Comparison of ENCODE assay signal across 9 mouse cellular contexts in the genomic region with DNA sequence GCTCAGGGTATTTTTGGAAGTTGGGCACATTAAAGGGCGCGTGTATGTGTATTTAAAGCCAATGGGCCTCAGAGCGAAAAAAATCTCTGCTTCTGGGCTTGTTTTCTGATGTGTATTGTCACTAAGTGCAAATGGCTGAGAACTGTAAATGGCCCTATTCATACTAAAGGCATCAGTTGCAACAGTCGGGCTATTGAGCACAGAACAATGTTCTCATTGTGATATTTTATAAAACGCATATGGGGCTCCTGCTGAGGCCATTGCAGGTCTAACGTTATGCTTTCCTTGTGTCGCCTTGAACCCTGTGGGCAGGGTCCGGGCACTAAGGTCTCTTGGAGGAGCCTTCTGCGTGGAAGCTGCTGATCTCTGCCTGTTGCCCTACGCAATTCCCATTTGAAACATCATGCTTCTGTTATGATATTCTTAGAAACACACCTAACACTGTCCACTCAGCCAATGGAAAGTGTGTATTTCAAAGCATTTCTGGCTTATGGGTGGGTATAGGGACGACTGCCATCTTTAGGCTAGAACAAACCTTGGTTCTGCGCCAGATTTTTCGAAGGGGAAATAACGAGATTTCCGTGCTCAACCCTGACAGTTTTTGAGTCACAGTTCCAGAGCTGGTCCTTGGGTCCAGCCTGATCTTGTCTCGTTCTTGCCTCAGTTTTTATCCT. TPM values are rescaled to one million over a fixed set of nuclear protein-coding genes. Genes with fewer than 3 reads are reported as not detected.
A peak's percentile ranks its signal among the peaks of the same experiment; 100 is the strongest.
DNase-seq lines count a peak whose midpoint lies in the region; ATAC-seq and TF ChIP-seq lines count a peak whose summit lies in the region.
"Had no signal": no experiment of that assay in that cellular context is flagged by ENCODE, and none has a peak within 500 bp of the region (broad histone marks: within the 10 kb centered on the region; RNA-seq: fewer than 3 reads in every experiment).

No protein-coding gene starts in this region.

- no peak overlapping the region for H3K4me3 ChIP-seq in forebrain, embryonic 11.5 days (ENCODE audit: low read depth, low read length)
- H3K4me3 ChIP-seq in limb, embryonic 15.5 days = peak overlapping the region; percentile 19

- no peak for TF ChIP-seq CTCF in brain, embryonic 14.5 days (IDR thresholded peaks at IDR 0.05; ENCODE audit: borderline replicate concordance, extremely low read depth, insufficient read depth, insufficient read length)

- H3K4me1 ChIP-seq in forebrain, embryonic 11.5 days (replicated peaks; ENCODE audit: control insufficient read depth, insufficient read depth, low read length) = peaks cover 6% of the 10 kb centered on the region
- peaks cover 27% of the 10 kb centered on the region for H3K4me1 ChIP-seq in limb, embryonic 15.5 days

- H3K27ac ChIP-seq in forebrain, embryonic 11.5 days (ENCODE audit: low read depth, low read length) = no peak overlapping the region
- H3K27ac ChIP-seq in limb, embryonic 15.5 days = no peak overlapping the region
- H3K27ac ChIP-seq: macrophage had no signal

- DNase-seq in layer of hippocampus, adult 11-12 months (ENCODE audit: low spot score) = peak; percentile 69
- no peak for DNase-seq in layer of hippocampus, adult 8-10 months (ENCODE audit: low spot score in 2 of 2)
- peak; percentile 40 for DNase-seq in brain, embryonic 14.5 days (ENCODE audit: low read depth)
- no peak for DNase-seq in forebrain, embryonic 11.5 days (ENCODE audit: low spot score)
- no peak for DNase-seq in cerebellum, adult 9-11 months
- no peak for DNase-seq in adipocyte (ENCODE audit: low spot score)
- DNase-seq in c-Kit-positive CD71-positive TER-119-positive erythroid progenitor cells, embryonic 14.5 days (ENCODE audit: low spot score) = no peak

- TF ChIP-seq POLR2A in brain, embryonic 14.5 days (IDR thresholded peaks at IDR 0.05; ENCODE audit: borderline replicate concordance, extremely low read depth, insufficient read depth, insufficient read length, poor library complexity, severe bottlenecking) = no peak

- WGBS in forebrain, embryonic 11.5 days = 32% methylated on average over 16 of the region's 16 CpGs
- 29% methylated on average over 16 of the region's 16 CpGs for WGBS in limb, embryonic 15.5 days

- H3K4me2 ChIP-seq in forebrain, embryonic 11.5 days (ENCODE audit: low read depth, low read length, severe bottlenecking) = peak overlapping the region; percentile 50; the same call in 1 of the 2 replicates
- H3K4me2 ChIP-seq in limb, embryonic 15.5 days = peak overlapping the region; percentile 44

- no peak for ATAC-seq in forebrain, embryonic 11.5 days (replicated peaks; ENCODE audit: low FRiP score)
- ATAC-seq in limb, embryonic 15.5 days (ENCODE audit: insufficient number of reproducible peaks, low FRiP score, low TSS enrichment, low read depth) = no peak

- no peaks in the 10 kb centered on the region for H3K36me3 ChIP-seq in forebrain, embryonic 11.5 days (ENCODE audit: control insufficient read depth, insufficient read depth, low read length)
- no peaks in the 10 kb centered on the region for H3K36me3 ChIP-seq in limb, embryonic 15.5 days

- H3K9ac ChIP-seq in forebrain, embryonic 11.5 days (ENCODE audit: low read length) = no peak overlapping the region
- H3K9ac ChIP-seq in limb, embryonic 15.5 days = no peak overlapping the region

- H3K27me3 ChIP-seq in forebrain, embryonic 11.5 days (ENCODE audit: control insufficient read depth, insufficient read depth, low read length) = peaks cover 23% of the 10 kb centered on the region
- peaks cover 50% of the 10 kb centered on the region for H3K27me3 ChIP-seq in limb, embryonic 15.5 days

- peaks cover 3% of the 10 kb centered on the region; the same call in 1 of the 2 replicates for H3K9me3 ChIP-seq in forebrain, embryonic 11.5 days (ENCODE audit: control insufficient read depth, low read length)
- no peaks in the 10 kb centered on the region for H3K9me3 ChIP-seq in limb, embryonic 15.5 days

RNA-seq across cellular contexts. Expression of a gene that starts 0.8 kb away (rescaled TPM):
- total RNA-seq in layer of hippocampus, adult 8-10 months (2022) = under 1 TPM in 1 of 4 experiments, not detected in 3; 0.69 TPM
- not detected in 2 replicates for polyA plus RNA-seq in brain, embryonic 14.5 days (2012; rRNA removed)
- polyA plus RNA-seq in forebrain, embryonic 11.5 days (2014; fragmentation: Nextera tagmentation; extraction: Ambion mirVana) = not detected in 2 replicates
- polyA plus RNA-seq in limb, embryonic 15.5 days (2015; fragmentation: Nextera tagmentation; extraction: Ambion mirVana) = not detected in 2 replicates
- polyA plus RNA-seq: macrophage had no signal

RNA-seq across cellular contexts. Expression of a gene that starts 10.5 kb away (rescaled TPM):
- 1 to 10 TPM; 1.8 to 4.9 (median 2.8) TPM for total RNA-seq in layer of hippocampus, adult 8-10 months (2022)
- polyA plus RNA-seq in brain, embryonic 14.5 days (2012; rRNA removed) = not detected in 2 replicates
- not detected in 2 replicates for polyA plus RNA-seq in forebrain, embryonic 11.5 days (2014; fragmentation: Nextera tagmentation; extraction: Ambion mirVana)
- polyA plus RNA-seq in limb, embryonic 15.5 days (2015; fragmentation: Nextera tagmentation; extraction: Ambion mirVana) = not detected in 2 replicates
- polyA plus RNA-seq: macrophage had no signal

RNA-seq across cellular contexts. Expression of a gene that starts 10.6 kb away (rescaled TPM):
- total RNA-seq in layer of hippocampus, adult 8-10 months (2022) = 100 to 1,000 TPM in 2 of 4 experiments, 10 to 100 TPM in 2; 91.6 to 119 (median 104) TPM
- polyA plus RNA-seq in brain, embryonic 14.5 days (2012; rRNA removed) = 1.1 and 1.6 TPM in 2 replicates
- 0.76 and 0.77 TPM in 2 replicates for polyA plus RNA-seq in forebrain, embryonic 11.5 days (2014; fragmentation: Nextera tagmentation; extraction: Ambion mirVana)
- 0.21 and 0.28 TPM in 2 replicates for polyA plus RNA-seq in limb, embryonic 15.5 days (2015; fragmentation: Nextera tagmentation; extraction: Ambion mirVana)
- polyA plus RNA-seq: macrophage had no signal

RNA-seq across cellular contexts. Expression of a gene that starts 12.4 kb away (rescaled TPM):
- total RNA-seq in layer of hippocampus, adult 8-10 months (2022) = 1 to 10 TPM; 4.7 to 5.9 (median 5.1) TPM
- 2.4 and 2.9 TPM in 2 replicates for polyA plus RNA-seq in brain, embryonic 14.5 days (2012; rRNA removed)
- 1.1 and 1.8 TPM in 2 replicates for polyA plus RNA-seq in forebrain, embryonic 11.5 days (2014; fragmentation: Nextera tagmentation; extraction: Ambion mirVana)
- 4.4 and 4.6 TPM in 2 replicates for polyA plus RNA-seq in limb, embryonic 15.5 days (2015; fragmentation: Nextera tagmentation; extraction: Ambion mirVana)
- polyA plus RNA-seq: macrophage had no signal

RNA-seq across cellular contexts. Expression of a gene that starts 12.5 kb away (rescaled TPM):
- total RNA-seq in layer of hippocampus, adult 8-10 months (2022) = under 1 TPM; 0.12 to 0.33 (median 0.17) TPM
- polyA plus RNA-seq in brain, embryonic 14.5 days (2012; rRNA removed) = 0.14 TPM in 1 of 2 replicates, not detected in the other
- not detected in 2 replicates for polyA plus RNA-seq in forebrain, embryonic 11.5 days (2014; fragmentation: Nextera tagmentation; extraction: Ambion mirVana)
- polyA plus RNA-seq in limb, embryonic 15.5 days (2015; fragmentation: Nextera tagmentation; extraction: Ambion mirVana) = 0.10 TPM in 2 replicates
- polyA plus RNA-seq: macrophage had no signal

Comparison
In these comparisons a context has a peak if more than half of its experiments do, and no peak if none do; other contexts are left out.
1. DNase-seq: peak in layer of hippocampus, adult 11-12 months (single experiment) and brain, embryonic 14.5 days (single experiment); none in layer of hippocampus, adult 8-10 months (0 of 2), forebrain, embryonic 11.5 days (single experiment), cerebellum, adult 9-11 months (single experiment), adipocyte (single experiment) and c-Kit-positive CD71-positive TER-119-positive erythroid progenitor cells, embryonic 14.5 days (single experiment).